Mouse (Mus musculus): Measurements from ENCODE around the gene Bpgm. TPM values are rescaled to one million over a fixed set of nuclear protein-coding genes. Genes with fewer than 3 reads are reported as not detected.

The Bpgm gene
- polyA plus RNA-seq, 1 experiment from 2014 or later = 68.6 TPM

DNA sequence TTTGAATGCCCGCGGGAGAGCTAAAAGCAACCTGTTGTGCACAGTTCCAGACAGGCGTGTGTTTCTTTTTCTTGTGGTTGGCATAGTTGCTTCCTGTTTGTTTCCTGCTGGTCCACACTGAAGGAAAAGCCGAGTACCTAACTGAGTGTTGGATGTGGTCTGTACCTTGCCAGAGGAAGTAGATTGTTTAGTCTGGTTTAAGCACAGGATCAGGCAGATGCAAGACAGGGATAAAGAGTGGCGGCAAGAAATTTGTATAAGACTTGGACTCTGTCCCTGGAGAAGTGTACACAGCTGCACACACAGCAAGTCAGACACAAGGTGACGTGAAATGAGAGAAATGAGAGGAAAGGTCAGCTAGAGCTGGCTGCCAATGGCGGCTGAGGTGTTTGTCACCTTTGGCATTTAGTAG lies 19.1 kb downstream of the Bpgm start:
- no peak overlapping the region for H3K4me3 ChIP-seq
- H3K4me1 ChIP-seq = peaks cover 34% of the 10 kb centered on the region
- no peak overlapping the region for H3K27ac ChIP-seq
- no peaks in the 10 kb centered on the region for H3K9me3 ChIP-seq
- H3K27me3 ChIP-seq (ENCODE audit: poor library complexity, severe bottlenecking) = no peaks in the 10 kb centered on the region
- 76% methylated on average over 7 of the region's 7 CpGs for WGBS
- DNase-seq (ENCODE audit: extremely low spot score, low spot score) = no peak
- peaks cover 28% of the 10 kb centered on the region for H3K36me3 ChIP-seq (replicated peaks)

DNA sequence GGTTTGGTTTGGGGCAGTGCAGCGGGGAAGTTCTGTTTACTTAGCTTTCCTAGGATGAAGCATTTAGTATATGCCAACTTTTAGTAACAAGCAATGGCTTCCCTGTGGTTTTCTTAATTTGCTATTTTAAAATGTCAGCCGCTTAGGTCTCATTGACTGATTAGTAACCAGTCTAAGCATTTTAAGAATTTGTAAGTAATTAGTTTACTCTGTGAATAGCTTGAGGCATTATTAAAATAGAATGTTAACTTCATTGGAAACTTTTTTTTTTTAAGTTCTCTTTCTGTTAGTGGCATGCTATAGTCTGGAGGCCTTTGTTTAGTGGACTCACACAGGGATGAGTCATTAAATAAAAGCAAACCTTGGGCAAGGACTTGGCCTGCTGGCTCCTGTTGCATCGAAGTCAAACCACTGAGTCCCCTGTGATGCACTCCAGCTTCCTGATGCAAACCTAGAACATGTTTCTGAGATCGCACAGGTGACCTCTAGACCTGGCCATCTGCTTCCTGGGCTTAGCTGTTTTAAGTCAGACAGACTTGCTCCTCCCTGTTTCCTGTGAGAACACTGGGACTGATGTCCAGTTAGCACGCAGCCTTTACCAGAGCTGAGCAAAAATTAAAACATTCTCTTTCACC lies 22.1 kb downstream of the Bpgm start:
- 76% methylated on average over 5 of the region's 5 CpGs for WGBS
- no peak overlapping the region; the same call in 1 of the 2 replicates for H3K27ac ChIP-seq
- H3K4me3 ChIP-seq = no peak overlapping the region
- H3K9me3 ChIP-seq = no peaks in the 10 kb centered on the region
- H3K4me1 ChIP-seq = peaks cover 39% of the 10 kb centered on the region
- H3K27me3 ChIP-seq (ENCODE audit: poor library complexity, severe bottlenecking) = no peaks in the 10 kb centered on the region
- peaks cover 9% of the 10 kb centered on the region for H3K36me3 ChIP-seq (replicated peaks)
- DNase-seq (ENCODE audit: extremely low spot score, low spot score) = no peak

DNA sequence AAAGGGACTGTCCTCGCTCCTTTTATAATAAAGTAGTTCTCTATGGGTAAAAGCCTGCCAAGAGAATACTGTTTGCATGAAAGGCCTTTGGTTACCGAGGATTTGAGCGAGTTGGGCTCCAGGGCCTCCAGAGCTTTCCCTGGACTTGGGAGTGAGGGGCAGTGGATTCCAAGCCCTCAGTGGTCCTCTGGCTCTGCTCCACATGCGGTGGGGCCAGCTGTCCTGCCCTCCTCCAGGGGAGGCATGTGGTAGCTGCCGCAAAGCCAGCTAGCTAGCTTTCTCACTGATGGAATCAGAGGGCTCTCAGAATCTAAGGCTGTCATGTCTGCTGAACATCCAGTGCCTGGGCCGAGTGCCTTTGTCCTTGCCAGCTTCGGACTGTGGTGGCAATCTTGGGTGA lies 26.3 kb downstream of the Bpgm start:
- Histone ChIP-seq H3K4me3 (no peak overlapping the region), H3K27me3 (ENCODE audit: poor library complexity, severe bottlenecking) (no peaks in the 10 kb centered on the region), H3K27ac (0 out of 2 replicates have a peak overlapping the region, but pooled peaks have one; percentile 16), H3K9me3 (no peaks in the 10 kb centered on the region), H3K4me1 (peaks cover 24% of the 10 kb centered on the region), H3K36me3 (replicated peaks) (peaks cover 27% of the 10 kb centered on the region)
- 85% methylated on average over 7 of the region's 7 CpGs for WGBS
- DNase-seq (ENCODE audit: extremely low spot score, low spot score) = no peak

DNA sequence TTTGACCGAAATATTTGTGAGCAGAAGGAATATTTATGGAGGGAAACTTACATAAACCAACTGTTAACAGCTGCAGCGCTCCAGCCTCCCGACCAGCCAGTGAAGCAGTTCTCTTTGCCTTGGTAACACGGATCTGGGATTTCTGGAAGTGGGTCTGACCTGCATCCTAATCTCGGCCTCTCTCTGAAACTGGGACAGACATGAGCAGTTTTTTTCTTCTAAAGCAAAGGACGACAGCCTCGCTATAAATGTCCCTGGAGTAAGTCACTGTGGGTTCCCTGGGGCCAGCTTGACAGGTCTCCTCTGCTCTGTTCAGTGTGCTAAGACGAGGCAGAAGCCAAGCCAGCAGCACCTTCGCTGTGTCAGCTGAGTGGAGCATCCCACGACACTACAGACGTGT lies 29.9 kb downstream of the Bpgm start:
- Histone ChIP-seq H3K36me3 (replicated peaks) (peaks cover 27% of the 10 kb centered on the region), H3K4me3 (no peak overlapping the region), H3K4me1 (peaks cover 9% of the 10 kb centered on the region; the same call in 1 of the 2 replicates), H3K27me3 (ENCODE audit: poor library complexity, severe bottlenecking) (no peaks in the 10 kb centered on the region), H3K27ac (no peak overlapping the region), H3K9me3 (no peaks in the 10 kb centered on the region)
- DNase-seq (ENCODE audit: extremely low spot score, low spot score) = no peak
- WGBS = 85% methylated on average over 11 of the region's 11 CpGs

DNA sequence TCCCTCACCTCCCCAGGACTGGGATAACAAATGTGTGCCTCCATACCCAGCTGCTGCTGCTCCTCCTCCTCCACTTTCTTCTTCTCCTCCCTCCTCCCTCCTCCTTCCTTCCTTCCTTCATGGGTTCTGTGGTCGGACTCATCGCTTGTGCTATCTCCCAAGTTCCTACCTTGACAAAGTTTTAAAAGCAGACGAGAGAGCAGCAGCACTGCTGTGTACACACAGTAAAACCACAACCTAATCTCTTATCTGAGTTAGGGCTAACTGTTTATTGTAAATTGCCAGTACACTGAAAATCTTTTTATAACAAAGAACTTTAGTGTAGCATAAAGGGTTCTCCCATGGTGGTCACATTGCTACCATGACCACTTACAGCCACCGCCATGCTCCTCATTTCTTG lies 31.6 kb downstream of the Bpgm start:
- 93% methylated on average over 4 of the region's 4 CpGs for WGBS

DNA sequence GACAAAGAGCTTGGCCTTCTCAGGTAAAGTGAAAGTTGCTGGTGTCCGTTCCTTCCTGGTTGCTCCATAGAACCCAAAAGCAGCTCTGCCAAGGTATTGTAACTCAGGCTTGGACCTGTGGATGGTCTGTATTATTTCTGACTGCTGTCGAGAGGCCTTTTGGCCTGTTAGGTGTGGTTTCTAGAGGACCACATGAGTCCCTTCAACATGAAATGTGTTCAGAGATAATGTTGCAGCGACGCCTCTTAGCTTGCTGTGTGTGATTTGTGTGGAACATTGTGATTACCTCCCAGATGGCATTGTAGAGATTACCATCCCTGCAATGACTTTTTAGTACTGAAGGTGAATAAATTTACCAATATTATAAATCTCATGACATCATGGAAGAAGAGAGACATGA lies 32.0 kb downstream of the Bpgm start:
- H3K27ac ChIP-seq = no peak overlapping the region

More for the DNA sequence above, 31.6 kb downstream of the Bpgm start:
- no peak overlapping the region for H3K27ac ChIP-seq
- no peak overlapping the region for H3K4me3 ChIP-seq
- no peak for DNase-seq (ENCODE audit: extremely low spot score, low spot score)
- peaks cover 27% of the 10 kb centered on the region for H3K36me3 ChIP-seq (replicated peaks)
- H3K27me3 ChIP-seq (ENCODE audit: poor library complexity, severe bottlenecking) = no peaks in the 10 kb centered on the region
- H3K4me1 ChIP-seq = peaks cover 4% of the 10 kb centered on the region; the same call in 1 of the 2 replicates
- H3K9me3 ChIP-seq = no peaks in the 10 kb centered on the region

DNA sequence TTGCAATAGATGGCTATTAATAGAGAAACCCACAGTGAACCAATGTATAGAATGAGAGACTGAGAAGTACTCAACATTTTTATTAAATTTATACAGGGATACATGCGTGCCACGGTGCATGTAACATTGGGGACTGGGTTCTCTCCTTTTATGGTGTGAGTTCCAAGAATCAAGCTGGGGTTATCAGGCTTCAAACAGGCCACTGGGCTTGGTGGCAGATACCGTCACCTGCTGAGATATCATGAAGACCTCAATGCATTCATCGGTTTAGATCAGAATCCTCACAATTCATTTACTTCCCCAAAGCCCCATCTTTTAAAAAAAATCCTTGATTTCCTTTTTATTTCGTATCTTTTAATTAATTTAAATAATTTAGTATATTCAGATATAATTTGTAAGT lies 34.3 kb downstream of the Bpgm start:
- peaks cover 7% of the 10 kb centered on the region for H3K4me1 ChIP-seq
- H3K27ac ChIP-seq = no peak overlapping the region
- H3K4me3 ChIP-seq = no peak overlapping the region
- no peak for DNase-seq (ENCODE audit: extremely low spot score, low spot score)
- no peaks in the 10 kb centered on the region for H3K9me3 ChIP-seq
- peaks cover 13% of the 10 kb centered on the region for H3K36me3 ChIP-seq (replicated peaks)
- 89% methylated on average over 5 of the region's 5 CpGs for WGBS
- H3K27me3 ChIP-seq (ENCODE audit: poor library complexity, severe bottlenecking) = no peaks in the 10 kb centered on the region

More for the DNA sequence above, 32.0 kb downstream of the Bpgm start:
- no peaks in the 10 kb centered on the region for H3K27me3 ChIP-seq (ENCODE audit: poor library complexity, severe bottlenecking)
- H3K4me3 ChIP-seq = no peak overlapping the region
- DNase-seq (ENCODE audit: extremely low spot score, low spot score) = no peak
- peaks cover 4% of the 10 kb centered on the region; the same call in 1 of the 2 replicates for H3K4me1 ChIP-seq
- H3K9me3 ChIP-seq = no peaks in the 10 kb centered on the region
- peaks cover 27% of the 10 kb centered on the region for H3K36me3 ChIP-seq (replicated peaks)
- 90% methylated on average over 4 of the region's 4 CpGs for WGBS

DNA sequence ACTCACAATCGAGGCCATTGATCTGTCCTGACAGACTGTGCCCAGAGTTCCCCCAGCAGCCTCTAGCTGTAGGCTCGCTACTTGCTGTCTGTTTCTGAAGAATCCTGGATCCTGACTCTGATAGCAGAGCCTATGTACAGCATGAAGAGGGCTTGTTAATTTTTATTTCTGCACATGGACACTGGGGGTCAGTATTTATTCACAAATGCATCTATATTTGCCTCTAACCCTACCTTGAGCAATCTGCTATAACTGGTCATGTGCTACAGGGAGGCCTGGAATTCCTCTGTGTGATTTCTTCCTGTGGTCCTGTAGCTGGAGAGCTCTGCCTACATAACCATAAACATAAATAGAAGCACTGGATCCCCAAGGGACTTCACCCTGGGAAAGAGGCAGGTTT lies 35.4 kb downstream of the Bpgm start:
- Histone ChIP-seq H3K36me3 (replicated peaks) (peaks cover 2% of the 10 kb centered on the region), H3K4me1 (peaks cover 9% of the 10 kb centered on the region), H3K9me3 (no peaks in the 10 kb centered on the region), H3K27ac (no peak overlapping the region), H3K27me3 (ENCODE audit: poor library complexity, severe bottlenecking) (no peaks in the 10 kb centered on the region), H3K4me3 (no peak overlapping the region)
- 64% methylated on average over 2 of the region's 2 CpGs for WGBS
- no peak for DNase-seq (ENCODE audit: extremely low spot score, low spot score)

DNA sequence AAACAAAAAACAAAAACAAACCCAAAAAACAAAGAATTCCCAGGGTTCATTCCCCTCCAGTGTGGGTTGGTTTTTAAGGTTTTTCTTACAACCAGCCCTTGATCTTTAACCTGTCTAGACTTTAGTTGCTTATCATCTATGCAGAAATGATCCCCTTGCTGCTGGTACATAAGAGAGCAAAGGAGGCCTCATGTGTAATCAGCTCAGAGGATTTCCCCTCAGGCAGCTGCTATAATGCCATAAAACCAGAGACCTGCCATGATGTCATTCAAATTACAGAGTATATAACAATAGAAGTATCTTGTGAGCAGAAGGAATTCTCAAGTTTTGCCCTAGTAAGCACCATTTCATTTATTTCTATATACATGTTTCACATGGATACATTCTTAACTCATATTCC lies 36.7 kb downstream of the Bpgm start:
- H3K36me3 ChIP-seq (replicated peaks) = no peaks in the 10 kb centered on the region
- no peaks in the 10 kb centered on the region for H3K9me3 ChIP-seq
- DNase-seq (ENCODE audit: extremely low spot score, low spot score) = no peak
- H3K4me1 ChIP-seq = peaks cover 12% of the 10 kb centered on the region
- H3K4me3 ChIP-seq = no peak overlapping the region
- no peaks in the 10 kb centered on the region for H3K27me3 ChIP-seq (ENCODE audit: poor library complexity, severe bottlenecking)
- H3K27ac ChIP-seq = no peak overlapping the region

DNA sequence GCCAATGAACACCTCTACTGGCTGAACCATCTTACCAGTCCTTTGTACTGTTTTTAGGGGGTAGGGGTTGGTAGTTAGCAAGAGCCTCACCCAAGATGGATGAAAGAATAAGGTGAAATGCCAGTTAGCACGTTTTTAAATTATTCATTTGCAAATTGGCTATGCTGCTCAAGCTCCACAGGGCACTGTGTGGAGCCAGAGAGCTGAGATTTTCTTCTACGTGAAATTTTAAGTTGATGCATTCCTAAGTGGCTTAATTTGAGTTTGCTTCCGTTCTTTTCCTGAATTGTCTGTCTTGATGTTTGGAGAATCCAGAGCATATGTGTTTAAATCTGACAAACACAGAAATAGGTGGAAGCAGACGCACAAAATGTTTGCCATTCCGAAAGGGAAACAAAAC lies 38.6 kb downstream of the Bpgm start:
- no peak overlapping the region for H3K4me3 ChIP-seq
- peaks cover 16% of the 10 kb centered on the region for H3K4me1 ChIP-seq
- no peak overlapping the region for H3K27ac ChIP-seq
- DNase-seq (ENCODE audit: extremely low spot score, low spot score) = no peak
- 64% methylated on average over 5 of the region's 5 CpGs for WGBS
- H3K27me3 ChIP-seq (ENCODE audit: poor library complexity, severe bottlenecking) = no peaks in the 10 kb centered on the region
- H3K36me3 ChIP-seq (replicated peaks) = no peaks in the 10 kb centered on the region
- H3K9me3 ChIP-seq = no peaks in the 10 kb centered on the region

DNA sequence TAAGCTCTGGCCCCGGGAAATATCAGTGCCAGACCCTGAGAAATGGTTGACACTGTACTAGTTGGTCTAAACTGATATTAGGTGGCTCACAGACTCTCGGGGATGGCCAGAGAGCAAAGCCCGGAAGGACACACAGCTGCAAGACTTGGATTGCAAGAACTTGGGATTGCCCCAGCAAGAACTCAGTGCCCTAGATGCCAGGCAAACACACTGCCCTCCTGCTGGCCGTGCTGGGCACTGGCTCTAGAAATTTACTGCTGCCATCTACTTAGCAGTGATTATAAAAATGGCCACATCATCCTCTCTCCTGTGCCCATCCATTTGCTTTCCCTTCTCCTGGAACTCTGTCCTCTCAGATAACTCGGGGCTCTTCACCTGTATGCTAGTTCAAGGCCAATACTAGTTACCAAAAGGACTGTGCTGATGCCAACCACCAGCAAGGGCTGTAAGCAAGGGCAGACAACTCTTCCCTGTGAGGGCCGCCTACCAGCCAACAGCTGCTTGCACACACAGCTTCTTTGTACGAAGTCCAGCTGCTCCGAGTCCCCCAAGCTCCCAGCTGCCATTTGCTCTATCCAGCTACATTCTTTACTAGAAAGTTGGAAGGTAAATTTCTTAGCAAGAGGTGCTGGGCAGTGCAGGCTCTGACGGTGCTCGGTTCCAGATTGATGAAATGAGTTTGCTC lies 39.2 kb downstream of the Bpgm start:
- WGBS = 78% methylated on average over 10 of the region's 10 CpGs
- no peak for DNase-seq (ENCODE audit: extremely low spot score, low spot score)
- Histone ChIP-seq H3K9me3 (no peaks in the 10 kb centered on the region), H3K36me3 (replicated peaks) (no peaks in the 10 kb centered on the region), H3K4me1 (peaks cover 20% of the 10 kb centered on the region), H3K27me3 (ENCODE audit: poor library complexity, severe bottlenecking) (no peaks in the 10 kb centered on the region), H3K27ac (peak overlapping the region; percentile 61), H3K4me3 (no peak overlapping the region)

DNA sequence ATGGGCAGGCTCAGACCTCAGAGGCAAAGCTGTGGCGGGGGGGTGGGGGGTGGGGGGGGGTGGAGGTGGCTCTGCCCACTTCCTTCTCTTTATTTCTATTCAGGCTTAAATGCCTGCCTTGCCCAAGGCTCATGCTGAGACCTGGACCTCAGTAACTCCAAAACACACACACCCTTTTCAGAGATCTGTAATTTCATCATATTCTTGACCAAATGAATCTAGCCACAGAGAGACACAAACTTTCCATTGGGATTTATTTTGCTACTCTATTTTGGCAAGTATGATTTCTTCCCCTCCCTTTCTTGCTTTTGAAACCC lies 39.7 kb downstream of the Bpgm start:
- H3K4me1 ChIP-seq = peaks cover 24% of the 10 kb centered on the region
- H3K27ac ChIP-seq = peak overlapping the region; percentile 61

DNA sequence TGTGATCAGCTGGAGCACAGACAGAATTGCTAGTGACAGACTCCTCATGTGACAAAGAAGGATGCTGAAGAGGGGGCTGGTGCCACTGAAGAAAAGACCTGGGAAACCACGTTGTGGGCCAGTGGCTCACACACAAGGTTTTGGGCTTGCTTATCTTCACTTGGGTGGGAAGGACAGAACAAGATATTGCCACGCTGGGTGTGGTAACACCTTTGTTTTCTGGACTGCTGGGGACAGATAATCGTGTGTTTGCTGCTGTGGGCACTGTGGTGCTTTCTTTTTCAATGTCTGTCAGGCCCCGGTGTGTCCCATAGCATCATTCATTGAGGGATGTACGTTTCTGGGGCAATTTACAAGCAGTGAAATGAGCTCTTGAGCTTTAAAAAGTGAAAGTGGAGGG lies 41.7 kb downstream of the Bpgm start:
- WGBS = 88% methylated on average over 5 of the region's 5 CpGs
- Histone ChIP-seq H3K9me3 (no peaks in the 10 kb centered on the region), H3K4me1 (peaks cover 32% of the 10 kb centered on the region), H3K36me3 (replicated peaks) (no peaks in the 10 kb centered on the region), H3K27ac (peak overlapping the region; percentile 77; the same call in 1 of the 2 replicates), H3K27me3 (ENCODE audit: poor library complexity, severe bottlenecking) (no peaks in the 10 kb centered on the region), H3K4me3 (no peak overlapping the region)
- no peak for DNase-seq (ENCODE audit: extremely low spot score, low spot score)

More for the DNA sequence above, 39.7 kb downstream of the Bpgm start:
- Histone ChIP-seq H3K4me3 (no peak overlapping the region), H3K36me3 (replicated peaks) (no peaks in the 10 kb centered on the region), H3K9me3 (no peaks in the 10 kb centered on the region), H3K27me3 (ENCODE audit: poor library complexity, severe bottlenecking) (no peaks in the 10 kb centered on the region)
- no peak for DNase-seq (ENCODE audit: extremely low spot score, low spot score)
- 79% methylated on average over 1 of the region's 1 CpGs for WGBS

All from forebrain, embryonic 10.5 days (tissue).